Mouse (Mus musculus): ENCODE measurements at regions not wholly inside any gene's neighbourhood (a gene's known extent, or its start where the extent isn't known, plus 50 kb on each side); places are given as distances from the start of the nearest gene placed in this dataset.
A peak's percentile ranks its signal among the peaks of the same experiment; 100 is the strongest.

GRCm38 (mm10) chr13:44114856-44115255, 330.3 kb downstream of the Cd83 start:
- Histone ChIP-seq H3K27me3 (ENCODE audit: control insufficient read depth, insufficient read depth, low read length) (no peaks in the 10 kb centered on the region), H3K4me3 (replicated peaks; ENCODE audit: low read length) (no peak overlapping the region), H3K27ac (no peak overlapping the region), H3K4me1 (replicated peaks; ENCODE audit: control insufficient read depth, insufficient read depth, low read length) (peaks cover 6% of the 10 kb centered on the region; the same call in 1 of the 2 replicates), H3K36me3 (replicated peaks; ENCODE audit: control insufficient read depth, insufficient read depth) (no peaks in the 10 kb centered on the region), H3K9me3 (ENCODE audit: control insufficient read depth, low read length) (no peaks in the 10 kb centered on the region), H3K4me2 (replicated peaks) (no peak overlapping the region), H3K9ac (no peak overlapping the region)
- 92% methylated on average over 5 of the region's 5 CpGs for whole genome bisulfite sequencing
- DNase-seq (ENCODE audit: low spot score) (no peak), ATAC-seq (ENCODE audit: low FRiP score) (no peak)

GRCm38 (mm10) chr13:44117841-44118240, 333.3 kb downstream of the Cd83 start:
- ATAC-seq (ENCODE audit: low FRiP score), result no peak
- Histone ChIP-seq H3K4me1 (replicated peaks; ENCODE audit: control insufficient read depth, insufficient read depth, low read length) (peaks cover 6% of the 10 kb centered on the region; the same call in 1 of the 2 replicates), H3K36me3 (replicated peaks; ENCODE audit: control insufficient read depth, insufficient read depth) (no peaks in the 10 kb centered on the region), H3K9ac (no peak overlapping the region), H3K9me3 (ENCODE audit: control insufficient read depth, low read length) (no peaks in the 10 kb centered on the region), H3K4me3 (replicated peaks; ENCODE audit: low read length) (no peak overlapping the region), H3K4me2 (replicated peaks) (no peak overlapping the region), H3K27me3 (ENCODE audit: control insufficient read depth, insufficient read depth, low read length) (no peaks in the 10 kb centered on the region), H3K27ac (no peak overlapping the region)
- no peak for DNase-seq (ENCODE audit: low spot score)
- WGBS, result 76% methylated on average over 9 of the region's 9 CpGs

DNA sequence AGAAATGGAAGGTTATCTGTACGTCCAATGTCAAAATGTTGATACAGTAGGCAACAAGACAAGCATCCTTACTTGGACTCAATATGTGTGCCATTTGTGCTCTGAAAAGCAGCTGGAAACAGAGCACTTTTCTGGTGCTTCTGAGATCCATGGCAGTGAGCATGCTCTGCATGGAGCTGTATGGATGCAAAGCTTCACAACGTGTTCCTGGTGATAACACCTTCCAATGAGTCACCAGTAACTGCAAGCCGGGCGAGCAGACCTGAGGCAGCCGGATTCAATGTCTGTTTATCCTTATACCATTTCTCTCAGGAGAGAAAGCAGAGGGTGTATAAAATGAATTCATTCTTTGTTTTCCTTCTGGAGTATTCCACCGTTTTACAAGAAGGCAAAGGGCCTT, 334.3 kb downstream of the Cd83 start:
- Histone ChIP-seq H3K4me1 (replicated peaks; ENCODE audit: control insufficient read depth, insufficient read depth, low read length) (peaks cover 6% of the 10 kb centered on the region; the same call in 1 of the 2 replicates), H3K27me3 (ENCODE audit: control insufficient read depth, insufficient read depth, low read length) (no peaks in the 10 kb centered on the region), H3K36me3 (replicated peaks; ENCODE audit: control insufficient read depth, insufficient read depth) (no peaks in the 10 kb centered on the region), H3K4me2 (replicated peaks) (no peak overlapping the region), H3K4me3 (replicated peaks; ENCODE audit: low read length) (no peak overlapping the region), H3K9me3 (ENCODE audit: control insufficient read depth, low read length) (no peaks in the 10 kb centered on the region), H3K27ac (no peak overlapping the region), H3K9ac (no peak overlapping the region)
- DNase-seq (ENCODE audit: low spot score) (no peak), ATAC-seq (ENCODE audit: low FRiP score) (no peak)
- 91% methylated on average over 6 of the region's 6 CpGs for WGBS

DNA sequence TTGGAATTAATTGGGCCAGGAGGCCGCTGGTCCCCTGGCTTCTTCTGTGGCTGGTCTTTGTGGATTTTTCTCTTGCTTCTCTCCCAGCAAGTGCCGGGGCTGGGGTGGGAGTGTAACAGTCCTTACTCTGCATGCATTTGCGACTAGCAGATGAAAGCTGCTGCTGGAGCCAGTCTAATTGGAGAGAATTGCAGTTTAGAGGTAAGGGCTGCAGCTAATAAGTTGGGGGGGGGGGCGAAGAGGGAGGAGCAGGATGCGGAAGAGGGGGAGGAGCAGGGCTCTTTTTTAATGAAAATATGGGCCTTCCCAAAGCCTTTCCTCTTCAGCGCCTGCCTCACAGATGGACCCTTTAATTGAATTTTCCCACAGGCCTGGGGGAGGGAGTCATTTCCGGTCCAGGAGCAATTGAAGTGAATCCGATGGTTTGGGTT, 336.7 kb downstream of the Cd83 start:
- DNase-seq (ENCODE audit: low spot score) (no peak), ATAC-seq (ENCODE audit: low FRiP score) (0 out of 2 replicates have a peak, but pooled peaks have one; percentile 48)
- Histone ChIP-seq H3K27me3 (ENCODE audit: control insufficient read depth, insufficient read depth, low read length) (no peaks in the 10 kb centered on the region), H3K4me1 (replicated peaks; ENCODE audit: control insufficient read depth, insufficient read depth, low read length) (peaks cover 3% of the 10 kb centered on the region; the same call in 1 of the 2 replicates), H3K9me3 (ENCODE audit: control insufficient read depth, low read length) (no peaks in the 10 kb centered on the region), H3K36me3 (replicated peaks; ENCODE audit: control insufficient read depth, insufficient read depth) (no peaks in the 10 kb centered on the region), H3K4me2 (replicated peaks) (no peak overlapping the region), H3K27ac (peak overlapping the region; percentile 27; the same call in 1 of the 2 replicates), H3K4me3 (replicated peaks; ENCODE audit: low read length) (no peak overlapping the region), H3K9ac (no peak overlapping the region)
- WGBS, result 17% methylated on average over 6 of the region's 8 CpGs

DNA sequence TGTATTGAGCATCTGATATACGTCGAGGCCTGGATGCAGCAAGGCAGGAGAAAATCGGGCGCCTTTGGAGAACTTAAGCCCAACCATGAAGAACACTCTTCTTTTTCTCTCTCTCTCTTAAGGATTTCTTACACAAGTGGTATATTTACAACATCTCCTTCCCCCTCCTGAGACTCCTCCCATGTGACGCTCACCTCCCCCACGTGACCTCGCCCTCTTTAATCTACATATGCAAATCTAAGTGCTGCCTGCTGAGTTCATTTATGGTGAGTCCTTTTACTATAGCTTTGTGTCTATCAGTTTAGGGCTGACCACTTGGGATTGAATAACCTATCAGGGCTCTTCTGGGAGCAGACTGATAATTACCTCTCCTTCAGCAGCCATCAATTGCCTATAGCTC, 337.4 kb downstream of the Cd83 start:
- H3K36me3 ChIP-seq (replicated peaks; ENCODE audit: control insufficient read depth, insufficient read depth), result no peaks in the 10 kb centered on the region
- H3K9ac ChIP-seq, result no peak overlapping the region
- H3K4me3 ChIP-seq (replicated peaks; ENCODE audit: low read length), result no peak overlapping the region
- no peak for DNase-seq (ENCODE audit: low spot score)
- WGBS, result 80% methylated on average over 7 of the region's 7 CpGs
- H3K27ac ChIP-seq, result no peak overlapping the region
- H3K9me3 ChIP-seq (ENCODE audit: control insufficient read depth, low read length), result no peaks in the 10 kb centered on the region
- ATAC-seq (ENCODE audit: low FRiP score), result no peak
- peaks cover 3% of the 10 kb centered on the region; the same call in 1 of the 2 replicates for H3K4me1 ChIP-seq (replicated peaks; ENCODE audit: control insufficient read depth, insufficient read depth, low read length)
- no peaks in the 10 kb centered on the region for H3K27me3 ChIP-seq (ENCODE audit: control insufficient read depth, insufficient read depth, low read length)
- H3K4me2 ChIP-seq (replicated peaks), result no peak overlapping the region

DNA sequence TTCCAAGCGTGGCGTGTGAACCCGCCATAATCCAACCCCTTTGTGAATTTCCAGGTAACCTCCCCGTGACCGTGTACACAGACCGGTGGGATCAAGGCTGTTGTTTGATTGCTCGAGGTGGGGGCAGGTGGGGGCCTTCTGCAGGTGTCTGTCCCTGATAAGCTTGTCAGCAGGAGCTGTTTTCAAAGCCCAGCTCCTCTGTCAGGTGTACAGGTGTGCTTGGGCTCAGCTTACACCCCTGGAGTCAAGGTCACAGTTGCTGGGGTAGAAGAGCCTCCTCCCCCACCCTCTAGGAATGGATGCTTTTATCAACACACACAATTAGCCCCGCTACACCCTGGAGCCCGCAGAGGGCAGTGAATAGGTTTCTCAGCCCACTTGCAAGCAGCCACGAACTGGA, 341.6 kb downstream of the Cd83 start:
- DNase-seq (ENCODE audit: low spot score) (no peak), ATAC-seq (ENCODE audit: low FRiP score) (no peak)
- Histone ChIP-seq H3K4me2 (replicated peaks) (no peak overlapping the region), H3K9ac (no peak overlapping the region), H3K27me3 (ENCODE audit: control insufficient read depth, insufficient read depth, low read length) (no peaks in the 10 kb centered on the region), H3K4me3 (replicated peaks; ENCODE audit: low read length) (no peak overlapping the region), H3K36me3 (replicated peaks; ENCODE audit: control insufficient read depth, insufficient read depth) (no peaks in the 10 kb centered on the region), H3K9me3 (ENCODE audit: control insufficient read depth, low read length) (no peaks in the 10 kb centered on the region), H3K4me1 (replicated peaks; ENCODE audit: control insufficient read depth, insufficient read depth, low read length) (peaks cover 3% of the 10 kb centered on the region; the same call in 1 of the 2 replicates), H3K27ac (no peak overlapping the region)
- 38% methylated on average over 10 of the region's 10 CpGs for WGBS

GRCm38 (mm10) chr13:44128506-44129274, 344.1 kb downstream of the Cd83 start:
- Histone ChIP-seq H3K9ac (no peak overlapping the region), H3K36me3 (replicated peaks; ENCODE audit: control insufficient read depth, insufficient read depth) (no peaks in the 10 kb centered on the region), H3K27ac (no peak overlapping the region), H3K27me3 (ENCODE audit: control insufficient read depth, insufficient read depth, low read length) (no peaks in the 10 kb centered on the region), H3K4me3 (replicated peaks; ENCODE audit: low read length) (no peak overlapping the region), H3K4me2 (replicated peaks) (no peak overlapping the region), H3K9me3 (ENCODE audit: control insufficient read depth, low read length) (no peaks in the 10 kb centered on the region), H3K4me1 (replicated peaks; ENCODE audit: control insufficient read depth, insufficient read depth, low read length) (peaks cover 8% of the 10 kb centered on the region)
- 94% methylated on average over 16 of the region's 16 CpGs for WGBS
- ATAC-seq (ENCODE audit: low FRiP score), result no peak
- DNase-seq (ENCODE audit: low spot score), result no peak

GRCm38 (mm10) chr13:44131916-44132315, 347.3 kb downstream of the Cd83 start:
- Histone ChIP-seq H3K4me2 (replicated peaks) (no peak overlapping the region), H3K9me3 (ENCODE audit: control insufficient read depth, low read length) (no peaks in the 10 kb centered on the region), H3K36me3 (replicated peaks; ENCODE audit: control insufficient read depth, insufficient read depth) (no peaks in the 10 kb centered on the region), H3K9ac (no peak overlapping the region), H3K27me3 (ENCODE audit: control insufficient read depth, insufficient read depth, low read length) (no peaks in the 10 kb centered on the region), H3K4me1 (replicated peaks; ENCODE audit: control insufficient read depth, insufficient read depth, low read length) (peaks cover 8% of the 10 kb centered on the region; the same call in 1 of the 2 replicates), H3K27ac (no peak overlapping the region), H3K4me3 (replicated peaks; ENCODE audit: low read length) (no peak overlapping the region)
- no peak for ATAC-seq (ENCODE audit: low FRiP score)
- no peak for DNase-seq (ENCODE audit: low spot score)
- WGBS, result 71% methylated on average over 5 of the region's 5 CpGs

DNA sequence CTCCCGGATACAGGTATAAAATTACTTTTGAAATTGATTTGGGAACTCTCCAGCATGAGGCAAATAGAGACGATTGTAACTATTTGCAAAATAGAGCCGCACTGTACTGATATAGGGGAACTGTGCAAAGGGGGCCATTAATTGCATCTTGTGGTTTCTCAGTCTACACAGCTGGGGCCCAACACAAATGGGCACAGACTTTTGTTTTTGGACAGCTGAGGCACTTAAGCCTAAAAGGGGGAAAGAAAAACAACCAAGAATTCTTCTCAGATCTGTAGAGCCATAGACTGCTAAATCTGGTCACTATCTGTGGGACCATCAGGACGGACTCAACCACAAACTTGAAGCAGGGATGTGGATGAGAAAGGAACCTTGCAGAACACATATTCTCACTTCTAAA, 347.9 kb downstream of the Cd83 start:
- DNase-seq (ENCODE audit: low spot score) (no peak), ATAC-seq (ENCODE audit: low FRiP score) (no peak)
- no peak overlapping the region for H3K4me3 ChIP-seq (replicated peaks; ENCODE audit: low read length)
- no peaks in the 10 kb centered on the region for H3K9me3 ChIP-seq (ENCODE audit: control insufficient read depth, low read length)
- H3K36me3 ChIP-seq (replicated peaks; ENCODE audit: control insufficient read depth, insufficient read depth), result no peaks in the 10 kb centered on the region
- no peak overlapping the region for H3K9ac ChIP-seq
- no peaks in the 10 kb centered on the region for H3K27me3 ChIP-seq (ENCODE audit: control insufficient read depth, insufficient read depth, low read length)
- no peak overlapping the region for H3K27ac ChIP-seq
- 92% methylated on average over 4 of the region's 4 CpGs for WGBS
- peaks cover 8% of the 10 kb centered on the region; the same call in 1 of the 2 replicates for H3K4me1 ChIP-seq (replicated peaks; ENCODE audit: control insufficient read depth, insufficient read depth, low read length)
- no peak overlapping the region for H3K4me2 ChIP-seq (replicated peaks)
